Mouse (Mus musculus) gastrocnemius, adult 2 months (tissue): ENCODE results near the gene D7Ertd443e. TPM values are rescaled to one million over a fixed set of nuclear protein-coding genes. Genes with fewer than 3 reads are reported as not detected.

Experiments used
- DNase-seq: peaks from one replicate; pipeline ENCODE4 v3.0.0; 2022
- H3K27ac ChIP-seq: fragments of 200-600 bp; 2 replicates; pipeline ENCODE4 v1.8.1; 2022; ENCODE audit warnings: mild to moderate bottlenecking
- H3K4me3 ChIP-seq: fragments of 200-600 bp; 2 replicates; pipeline ENCODE4 v1.8.1; 2022; ENCODE audit warnings: mild to moderate bottlenecking, moderate library complexity
- CTCF ChIP-seq: fragments of 200-600 bp; IDR thresholded peaks from 2 replicates; pipeline ENCODE4 v1.8.1; 2022; ENCODE audit warnings: antibody characterized with exemption, mild to moderate bottlenecking, moderate library complexity
- intact Hi-C: fragments of 180-260 bp; cut with DNase I; formaldehyde crosslinking; loops from one replicate; pipeline ENCODE4 v1.15.1; 2025
- long read RNA-seq, 2 experiments: library from polyadenylated mRNA; stranded (forward); transcript quantifications; one replicate each; pipeline ENCODE4 v2.0.0; 2021
- total RNA-seq, 2 experiments: library from RNA; stranded (reverse); gene quantifications; 2 replicates each; pipeline ENCODE4 v1.2.3; 2021

D7Ertd443e gene
- not detected for total RNA-seq
- long read RNA-seq, experiment 1: 0 reads
- long read RNA-seq, experiment 2: 0 reads

DNA sequence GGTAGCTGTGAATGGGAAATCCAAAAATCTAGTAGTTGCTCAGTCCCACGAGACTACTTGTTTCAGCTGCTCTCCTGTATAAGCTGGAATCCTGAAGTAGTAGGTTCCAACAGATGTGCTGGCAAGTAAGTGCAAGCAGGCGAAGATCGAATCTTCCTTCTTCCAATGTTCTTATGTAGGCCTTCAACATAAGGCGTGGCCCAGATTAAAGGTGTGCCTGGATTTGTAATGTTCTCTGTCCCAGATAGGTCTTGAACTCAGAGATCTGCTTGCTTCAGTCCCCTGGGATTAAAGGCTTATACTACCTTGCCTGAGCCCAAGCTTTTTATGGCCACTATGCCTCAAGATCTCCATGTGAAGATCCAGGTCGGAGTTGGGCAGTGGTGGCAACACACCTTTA is at the start of gene D7Ertd443e:
TSS of gene D7Ertd443e (minus strand) at position 101 of the 400 bp plus-strand sequence.
- TF ChIP-seq CTCF: no peak
- Histone ChIP-seq H3K27ac (no peak within 1 kb of the TSS), H3K4me3 (no peak within 1 kb of the TSS)
- no peak for DNase-seq
- intact Hi-C loops: no loop called here

DNA sequence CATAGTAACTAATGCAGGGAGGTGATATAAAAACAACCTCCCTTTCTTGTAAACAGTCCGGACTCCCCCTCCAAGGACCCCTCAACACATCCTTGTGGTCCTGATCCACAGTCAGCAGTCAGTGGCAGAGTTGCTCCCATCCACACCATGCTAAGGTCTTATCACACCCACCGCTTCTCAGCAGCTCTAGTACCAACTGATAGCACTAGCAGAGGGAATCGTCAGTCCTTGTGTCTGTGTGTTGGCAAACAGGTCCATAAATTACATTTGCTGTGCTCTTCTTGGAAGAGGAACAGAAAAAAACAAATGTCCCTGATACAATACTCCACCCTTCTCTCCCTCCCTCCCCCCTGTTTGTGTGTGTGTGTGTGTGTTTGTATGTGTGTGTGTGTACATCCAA is 46.2 kb upstream of the D7Ertd443e start:
- intact Hi-C loops: no loop called here
- DNase-seq: no peak
- TF ChIP-seq CTCF: no peak
- Histone ChIP-seq H3K27ac (no peak overlapping the region), H3K4me3 (no peak overlapping the region)

DNA sequence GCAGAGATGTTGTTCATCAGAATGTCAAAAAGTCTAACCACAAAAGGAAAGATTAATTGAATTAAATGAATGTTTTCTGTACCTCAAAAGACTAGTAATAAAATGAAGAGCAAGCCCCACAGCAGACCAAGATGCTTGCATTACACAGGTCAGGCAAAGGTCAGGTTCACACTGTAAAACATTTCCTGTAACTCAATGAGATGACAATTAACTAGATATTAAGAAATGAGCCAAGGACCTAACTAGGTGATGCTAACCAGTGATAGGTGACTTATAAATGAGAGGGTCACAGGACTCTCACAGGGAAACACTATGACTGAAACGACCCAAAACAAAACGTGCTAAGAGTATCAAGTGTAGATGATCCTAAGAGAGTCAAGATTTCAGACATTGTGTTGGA is 43.2 kb upstream of the D7Ertd443e start:
- no peak for TF ChIP-seq CTCF
- no peak for DNase-seq
- no peak overlapping the region for H3K4me3 ChIP-seq
- intact Hi-C loops: no loop called here
- H3K27ac ChIP-seq: no peak overlapping the region

DNA sequence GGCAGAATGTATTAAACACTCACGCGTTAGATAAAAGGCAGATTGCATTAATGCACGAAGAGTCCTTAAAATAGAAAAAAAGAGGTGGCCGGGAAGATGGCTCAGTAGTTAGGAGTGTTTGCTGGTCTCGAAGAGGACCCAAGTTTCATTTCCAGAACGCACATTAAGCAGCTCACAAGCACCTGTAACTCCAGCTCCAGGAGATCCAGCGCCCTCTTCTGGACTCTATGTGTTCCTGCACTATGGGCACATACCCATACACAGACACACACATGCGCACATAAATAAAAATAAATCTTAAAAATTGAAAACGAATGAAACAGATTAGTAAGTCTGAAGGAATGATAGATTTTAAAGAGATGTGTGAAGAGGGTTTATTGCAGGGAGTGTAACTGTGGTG is 29.6 kb upstream of the D7Ertd443e start:
- no peak for TF ChIP-seq CTCF
- H3K27ac ChIP-seq: no peak overlapping the region
- intact Hi-C loops: no loop called here
- no peak overlapping the region for H3K4me3 ChIP-seq
- DNase-seq: no peak

DNA sequence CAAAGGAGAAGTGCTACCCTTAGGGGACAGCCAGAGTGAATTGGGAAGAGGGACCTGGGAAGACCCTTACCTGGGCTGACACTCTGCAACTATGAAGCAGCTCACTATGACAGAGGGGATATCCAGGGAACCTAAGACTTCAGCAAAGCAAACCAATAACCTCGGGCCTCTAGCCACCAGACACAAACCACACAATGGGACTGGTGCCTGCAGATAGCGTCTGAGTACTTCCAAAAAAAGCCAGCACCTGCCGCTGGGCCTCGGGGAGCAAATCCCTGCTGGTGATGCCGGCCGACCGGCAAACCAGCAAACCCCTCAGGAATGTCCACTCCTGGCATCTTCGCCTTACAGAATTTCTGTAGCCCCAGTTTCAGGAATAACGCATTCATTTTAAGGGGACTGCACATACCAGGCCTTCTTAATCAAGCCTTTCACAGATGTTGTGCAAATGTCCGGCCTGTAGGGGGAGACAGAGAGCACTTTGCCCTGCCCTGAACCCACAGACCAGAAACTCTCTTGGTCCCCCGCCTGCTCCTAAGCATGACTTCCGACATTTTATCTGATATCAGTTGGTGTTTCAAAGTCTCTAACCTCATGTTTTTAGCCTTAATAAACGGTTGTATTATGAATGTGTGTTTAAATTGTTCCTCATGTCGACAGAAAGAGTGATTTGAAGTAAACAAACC is 28.7 kb upstream of the D7Ertd443e start:
- Histone ChIP-seq H3K27ac (no peak overlapping the region), H3K4me3 (no peak overlapping the region)
- no peak for DNase-seq
- intact Hi-C loops: no loop called here
- peak; percentile 55 for TF ChIP-seq CTCF

DNA sequence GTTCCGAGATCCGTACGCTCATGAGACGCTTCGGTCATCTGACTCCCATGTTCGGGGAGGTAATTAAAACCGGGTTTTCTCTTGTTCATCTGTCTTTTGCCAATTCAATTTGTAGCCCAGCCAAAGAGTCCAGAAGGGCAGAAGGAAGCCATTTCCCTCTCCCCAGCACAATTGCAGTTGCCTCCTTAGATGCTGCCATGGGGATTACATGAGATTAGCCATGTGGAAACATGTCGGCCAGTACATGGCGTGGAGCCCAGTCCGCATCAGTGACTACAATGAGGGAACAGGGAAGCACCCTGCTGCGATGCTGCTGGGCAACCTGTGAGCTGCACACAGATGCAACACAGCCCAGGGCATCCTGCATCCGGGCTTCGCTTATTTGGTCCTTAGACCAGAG is 23.2 kb upstream of the D7Ertd443e start:
- intact Hi-C loops: no loop called here
- TF ChIP-seq CTCF: no peak
- Histone ChIP-seq H3K4me3 (no peak overlapping the region), H3K27ac (no peak overlapping the region)
- DNase-seq: no peak

DNA sequence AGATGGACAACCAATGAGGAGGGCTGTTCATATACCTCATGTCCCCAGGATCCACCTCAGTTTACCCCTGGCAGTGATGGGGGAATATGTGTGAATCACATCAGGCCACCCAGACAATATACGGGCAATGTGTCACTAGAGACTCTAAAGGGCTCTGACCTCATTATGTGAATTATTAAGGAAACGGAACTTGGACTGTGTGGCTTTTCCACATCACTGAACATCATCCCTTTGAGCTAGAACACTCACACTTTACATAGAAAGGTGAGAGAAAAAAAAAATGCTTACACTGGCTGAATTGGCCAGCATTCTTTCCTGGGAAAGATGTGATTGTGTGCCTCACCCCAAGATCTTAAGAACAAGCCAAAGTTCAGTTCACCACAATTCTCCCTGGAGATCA is 15.3 kb upstream of the D7Ertd443e start:
- Histone ChIP-seq H3K27ac (no peak overlapping the region), H3K4me3 (no peak overlapping the region)
- intact Hi-C loops: no loop called here
- no peak for TF ChIP-seq CTCF
- no peak for DNase-seq

DNA sequence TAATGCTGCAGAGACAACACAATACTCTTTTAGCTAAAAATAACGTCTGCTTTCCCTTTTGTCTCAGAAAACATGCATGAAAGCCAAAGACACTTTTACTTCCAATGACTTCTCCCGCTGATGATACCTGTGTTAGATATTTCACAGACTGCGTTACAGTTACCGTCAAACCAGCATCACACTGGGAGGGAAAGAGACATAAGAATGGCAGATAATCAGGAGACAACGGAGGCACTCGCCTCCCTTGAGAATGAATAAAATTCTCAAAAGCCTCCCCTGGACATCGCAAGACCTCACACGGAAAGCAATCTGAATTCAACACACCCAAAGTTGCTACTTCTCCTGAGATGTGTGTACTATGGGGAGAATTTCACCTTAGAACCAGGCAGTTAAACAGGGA is 11.3 kb upstream of the D7Ertd443e start:
- TF ChIP-seq CTCF: no peak
- no peak overlapping the region for H3K27ac ChIP-seq
- no peak overlapping the region for H3K4me3 ChIP-seq
- no peak for DNase-seq
- intact Hi-C loops: no loop called here

DNA sequence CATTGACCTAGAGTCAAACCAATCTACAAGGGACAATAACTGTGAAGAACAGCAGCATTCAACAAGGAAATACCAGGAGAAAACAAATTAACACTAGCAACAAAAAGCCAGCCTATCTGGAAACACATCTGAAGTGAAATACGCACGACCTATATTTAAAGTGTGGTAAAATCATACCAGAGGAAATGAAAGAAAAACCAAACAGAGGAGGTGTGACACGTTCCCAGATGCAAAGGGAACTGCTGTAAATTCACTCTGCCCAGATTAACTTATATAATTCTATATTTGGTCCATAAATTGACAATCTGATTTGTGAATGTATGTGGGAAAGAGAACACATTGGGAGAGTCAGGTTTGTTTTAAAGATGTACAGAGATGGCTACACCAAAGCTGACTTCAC is 2.7 kb downstream of the D7Ertd443e start:
- intact Hi-C loops: no loop called here
- Histone ChIP-seq H3K27ac (no peak overlapping the region), H3K4me3 (no peak overlapping the region)
- DNase-seq: no peak
- TF ChIP-seq CTCF: no peak

DNA sequence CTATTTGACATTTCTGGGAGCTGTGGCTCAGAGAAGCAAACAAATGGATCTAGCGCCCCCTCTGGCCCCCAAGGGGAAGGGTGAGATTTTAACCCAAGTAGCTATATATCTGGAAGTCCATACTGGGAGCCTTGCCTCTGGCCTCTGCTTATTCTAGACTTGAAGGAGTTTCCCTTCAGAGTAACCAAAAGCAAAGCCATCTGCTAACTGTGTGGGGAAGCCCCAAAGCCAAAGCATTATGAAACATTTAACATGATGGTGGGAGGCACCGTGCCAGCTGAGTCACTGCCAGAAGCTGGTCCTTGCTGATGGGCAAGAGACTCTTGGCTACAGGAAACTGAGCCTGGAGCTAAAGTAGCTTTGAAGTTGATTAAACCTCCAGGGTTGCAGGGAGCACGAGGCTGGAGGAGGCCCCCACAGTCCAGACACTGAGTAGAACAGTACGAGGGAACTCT is 4.0 kb downstream of the D7Ertd443e start:
- intact Hi-C loops: no loop called here
- Histone ChIP-seq H3K27ac (no peak overlapping the region), H3K4me3 (no peak overlapping the region)
- peak; percentile 5; the same call in 1 of the 2 replicates for TF ChIP-seq CTCF
- DNase-seq: peak; percentile 21

DNA sequence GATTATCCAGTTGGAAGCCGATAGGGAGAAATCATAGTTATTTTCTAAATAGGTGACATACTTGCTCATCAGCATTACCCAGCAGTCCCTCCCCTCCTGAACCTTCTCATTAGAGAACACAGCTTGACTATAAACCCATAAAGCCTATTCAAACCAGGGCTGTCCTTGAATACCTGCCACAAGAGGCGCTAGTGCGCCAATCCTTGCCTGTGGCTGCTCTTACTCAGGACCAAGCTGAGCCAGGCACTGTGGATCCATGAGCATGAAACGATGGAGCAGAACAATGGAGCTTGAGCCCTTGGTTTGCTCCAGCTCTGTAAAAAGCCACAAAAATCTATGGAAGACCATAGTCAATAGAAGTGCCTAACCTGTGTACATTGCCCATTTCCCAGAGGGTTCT is 7.2 kb downstream of the D7Ertd443e start:
- H3K4me3 ChIP-seq: no peak overlapping the region
- DNase-seq: no peak
- no peak overlapping the region for H3K27ac ChIP-seq
- TF ChIP-seq CTCF: peak; percentile 50
- intact Hi-C loops: no loop called here

DNA sequence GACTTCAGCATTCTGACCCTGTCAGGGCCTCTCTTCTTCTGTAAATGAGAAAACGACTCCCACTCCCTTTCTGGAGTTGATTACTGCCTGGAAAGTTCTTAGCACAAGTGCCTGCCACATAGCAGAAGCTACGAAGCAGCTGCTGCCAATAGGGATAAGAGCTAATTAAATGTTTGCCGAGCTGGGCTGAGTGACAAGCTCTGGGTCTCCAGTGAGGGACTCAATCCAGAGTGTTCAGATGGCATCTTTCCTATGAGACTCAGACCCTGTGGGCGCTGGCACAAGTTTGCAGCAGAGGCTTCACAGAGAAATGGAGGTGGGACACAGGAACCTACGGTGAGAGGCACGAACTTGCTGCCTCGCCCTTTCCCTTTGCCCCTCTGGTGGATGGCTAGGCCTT is 8.7 kb downstream of the D7Ertd443e start:
- TF ChIP-seq CTCF: no peak
- intact Hi-C loops: no loop called here
- DNase-seq: no peak
- Histone ChIP-seq H3K4me3 (no peak overlapping the region), H3K27ac (no peak overlapping the region)

DNA sequence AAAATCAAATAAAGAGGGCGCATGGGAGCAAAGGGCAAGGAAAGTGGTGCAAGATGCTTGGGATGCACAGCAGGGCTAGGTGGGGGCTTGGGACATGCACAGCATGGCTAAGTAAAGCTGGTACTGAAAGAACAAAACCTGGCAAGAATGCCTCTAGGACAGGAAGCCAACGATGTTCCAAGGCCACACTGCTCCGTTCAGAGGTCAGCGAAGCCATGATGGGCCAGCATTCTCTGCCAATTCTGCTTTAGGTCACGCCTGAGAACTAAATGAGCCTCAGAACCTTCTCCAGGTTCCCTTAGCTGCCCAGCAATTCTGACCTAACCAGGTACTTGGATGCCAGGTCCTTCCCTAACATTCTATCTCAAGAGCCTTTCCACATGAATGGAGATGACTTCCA is 13.2 kb downstream of the D7Ertd443e start:
- intact Hi-C loops: no loop called here

DNA sequence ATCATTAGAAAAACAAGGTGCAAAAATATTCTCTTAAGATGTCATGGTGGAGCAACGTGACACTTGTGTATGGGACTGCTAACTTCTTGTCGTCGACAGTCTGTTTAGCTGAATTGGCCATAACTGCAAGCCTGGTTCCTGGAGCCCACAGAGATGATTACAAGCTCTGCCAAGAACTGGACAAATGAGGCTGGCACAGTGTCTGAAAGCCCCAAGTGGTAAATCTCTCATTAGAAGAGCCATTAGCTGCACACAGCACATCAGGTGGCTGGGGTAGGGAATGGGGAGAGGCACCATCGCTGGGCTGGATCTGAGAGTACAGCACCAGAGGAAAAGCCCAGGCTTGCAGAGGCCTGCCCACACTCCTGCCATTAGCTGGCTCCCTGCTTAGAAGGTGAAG is 16.2 kb downstream of the D7Ertd443e start:
- intact Hi-C loops: no loop called here
- no peak for DNase-seq
- Histone ChIP-seq H3K27ac (no peak overlapping the region), H3K4me3 (no peak overlapping the region)
- no peak for TF ChIP-seq CTCF

More for the DNA sequence above, 13.2 kb downstream of the D7Ertd443e start:
- Histone ChIP-seq H3K27ac (no peak overlapping the region), H3K4me3 (no peak overlapping the region)
- DNase-seq: no peak
- no peak for TF ChIP-seq CTCF
